8 mouse cellular contexts compared by ENCODE assay signal in genomic region chr1:34678734-34679068, GRCm38 (mm10).
DNase-seq lines count a peak whose midpoint lies in the region; ATAC-seq lines count a peak whose summit lies in the region.

No protein-coding gene starts in this region.

- DNase-seq in kidney, adult 18-20 months = peak; percentile 10
- DNase-seq in kidney, adult 9 months = no peak
- DNase-seq in embryo, embryonic 10.5 days (ENCODE audit: low spot score) = peak; percentile 16
- DNase-seq in left cerebral cortex, adult 8-10 months (ENCODE audit: low spot score in 2 of 2) = no peak
- DNase-seq in layer of hippocampus, adult 18-20 months (ENCODE audit: low spot score in 2 of 2) = no peak

- peaks cover 13% of the 10 kb centered on the region for H3K4me1 ChIP-seq in hindbrain, embryonic 16.5 days (ENCODE audit: control insufficient read depth, insufficient read depth, low read depth, low read length)
- peaks cover 14% of the 10 kb centered on the region for H3K4me1 ChIP-seq in midbrain, embryonic 12.5 days

- no peaks in the 10 kb centered on the region for H3K36me3 ChIP-seq in hindbrain, embryonic 16.5 days (ENCODE audit: control insufficient read depth, insufficient read depth, low read length)
- no peaks in the 10 kb centered on the region for H3K36me3 ChIP-seq in midbrain, embryonic 12.5 days

- no peak for ATAC-seq in hindbrain, embryonic 16.5 days
- ATAC-seq in midbrain, embryonic 12.5 days (ENCODE audit: low FRiP score, low read depth) = 0 out of 2 replicates have a peak, but pooled peaks have one; percentile 46
- no peak for ATAC-seq in inflammation-experienced regulatory T-cells, adult 6 months

- peak overlapping the region; percentile 41 for H3K4me3 ChIP-seq in hindbrain, embryonic 16.5 days (ENCODE audit: low read length)
- H3K4me3 ChIP-seq in midbrain, embryonic 12.5 days = peak overlapping the region; percentile 44

- H3K27ac ChIP-seq in hindbrain, embryonic 16.5 days (ENCODE audit: low read depth, low read length) = no peak overlapping the region
- no peak overlapping the region for H3K27ac ChIP-seq in midbrain, embryonic 12.5 days (replicated peaks)

- 0% methylated on average over 9 of the region's 9 CpGs for WGBS in hindbrain, embryonic 16.5 days
- WGBS in midbrain, embryonic 12.5 days = under 1% methylated on average over 9 of the region's 9 CpGs

- H3K9me3 ChIP-seq in hindbrain, embryonic 16.5 days (ENCODE audit: control insufficient read depth, low read length) = no peaks in the 10 kb centered on the region
- no peaks in the 10 kb centered on the region for H3K9me3 ChIP-seq in midbrain, embryonic 12.5 days

- H3K9ac ChIP-seq in hindbrain, embryonic 16.5 days (ENCODE audit: low read depth, low read length) = peak overlapping the region; percentile 52
- peak overlapping the region; percentile 43; the same call in 1 of the 2 replicates for H3K9ac ChIP-seq in midbrain, embryonic 12.5 days (replicated peaks)

- H3K27me3 ChIP-seq in hindbrain, embryonic 16.5 days (replicated peaks; ENCODE audit: control insufficient read depth, insufficient read depth, low read length) = no peaks in the 10 kb centered on the region; the same call in 1 of the 2 replicates
- H3K27me3 ChIP-seq in midbrain, embryonic 12.5 days = peaks cover 64% of the 10 kb centered on the region

- peak overlapping the region; percentile 69 for H3K4me2 ChIP-seq in hindbrain, embryonic 16.5 days (ENCODE audit: low read length)
- peak overlapping the region; percentile 78 for H3K4me2 ChIP-seq in midbrain, embryonic 12.5 days (replicated peaks)

Comparison
In these comparisons a context has a peak if more than half of its experiments do, and no peak if none do; other contexts are left out.
1. DNase-seq: peak in kidney, adult 18-20 months (single experiment) and embryo, embryonic 10.5 days (single experiment); none in kidney, adult 9 months (single experiment), left cerebral cortex, adult 8-10 months (0 of 2) and layer of hippocampus, adult 18-20 months (0 of 2).